Mouse (Mus musculus) thymus, postnatal 10 days (tissue): Measurements from ENCODE around the gene Clec16a.
A peak's percentile ranks its signal among the peaks of the same experiment; 100 is the strongest.

Source experiments
- DNase-seq, 2 experiments: peaks; one replicate each; pipeline ENCODE4 v3.0.0; 2021; ENCODE audit warnings: low spot score in 2 of 2

The Clec16a gene

GRCm38 (mm10) chr16:10642857-10643633, 97.9 kb downstream of the Clec16a start:
- no peak for DNase-seq

- no peak for DNase-seq
These were observed 99.1 kb downstream of the Clec16a start for GRCm38 (mm10) chr16:10644238-10644637.

GRCm38 (mm10) chr16:10644731-10645130, 99.6 kb downstream of the Clec16a start:
- DNase-seq: no peak

GRCm38 (mm10) chr16:10651804-10652203, 106.7 kb downstream of the Clec16a start:
- DNase-seq: no peak

- DNase-seq: no peak
These were observed 107.8 kb downstream of the Clec16a start for GRCm38 (mm10) chr16:10652935-10653334.

GRCm38 (mm10) chr16:10655236-10655635, 110.1 kb downstream of the Clec16a start:
- DNase-seq: no peak

- DNase-seq: no peak
These were observed 110.8 kb downstream of the Clec16a start for GRCm38 (mm10) chr16:10655926-10656325.

GRCm38 (mm10) chr16:10656461-10656860, 111.3 kb downstream of the Clec16a start:
- DNase-seq: no peak

GRCm38 (mm10) chr16:10656939-10657338, 111.8 kb downstream of the Clec16a start:
- DNase-seq: no peak

- DNase-seq: no peak
These were observed 114.1 kb downstream of the Clec16a start for GRCm38 (mm10) chr16:10659211-10659610.

- no peak for DNase-seq
These were observed 115.4 kb downstream of the Clec16a start for GRCm38 (mm10) chr16:10660526-10660925.

GRCm38 (mm10) chr16:10661385-10661784, 116.2 kb downstream of the Clec16a start:
- DNase-seq: no peak

GRCm38 (mm10) chr16:10663890-10664731, 119.0 kb downstream of the Clec16a start:
- DNase-seq: no peak

- DNase-seq: peak; percentile 87 to 89
These were observed 120.1 kb downstream of the Clec16a start for GRCm38 (mm10) chr16:10664921-10665894.

- DNase-seq: peak; percentile 71 to 81
These were observed 121.6 kb downstream of the Clec16a start for GRCm38 (mm10) chr16:10666766-10667165.

- peak; percentile 81 to 90 for DNase-seq
These were observed 123.3 kb downstream of the Clec16a start for GRCm38 (mm10) chr16:10668453-10668852.

GRCm38 (mm10) chr16:10668991-10669703, 124.0 kb downstream of the Clec16a start:
- no peak for DNase-seq

- no peak for DNase-seq
These were observed 124.8 kb downstream of the Clec16a start for GRCm38 (mm10) chr16:10669936-10670335.

GRCm38 (mm10) chr16:10672490-10672889, 127.4 kb downstream of the Clec16a start:
- peak; percentile 42 to 57 for DNase-seq

- no peak for DNase-seq
These were observed 128.9 kb downstream of the Clec16a start for GRCm38 (mm10) chr16:10674020-10674419.

GRCm38 (mm10) chr16:10674957-10675356, 129.8 kb downstream of the Clec16a start:
- DNase-seq: no peak
